11 mouse cellular contexts compared by ENCODE assay signal in the genomic region with DNA sequence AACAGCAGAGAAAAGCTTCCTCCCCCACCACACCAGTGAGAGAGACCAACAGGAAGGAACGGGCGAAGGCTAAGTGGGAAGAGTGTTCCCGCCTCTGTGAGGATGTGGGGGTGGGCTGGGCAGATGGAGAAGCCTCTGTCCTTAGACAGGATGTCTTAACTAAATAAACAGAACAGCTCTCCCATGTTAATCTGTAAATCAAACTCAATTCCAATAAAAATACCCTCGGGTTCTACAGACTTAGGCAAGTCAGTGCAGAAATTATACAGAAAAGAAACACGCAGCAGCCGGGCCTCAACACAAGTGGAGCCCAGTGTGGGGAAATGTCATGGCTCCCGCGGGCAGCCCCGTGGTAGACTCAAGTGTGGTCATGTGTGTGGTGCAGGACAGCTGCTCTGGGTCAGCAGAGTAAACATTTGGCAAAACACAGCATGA. TPM values are rescaled to one million over a fixed set of nuclear protein-coding genes. Genes with fewer than 3 reads are reported as not detected.
DNase-seq lines count a peak whose midpoint lies in the region; ATAC-seq and TF ChIP-seq lines count a peak whose summit lies in the region.
"Had no signal": no experiment of that assay in that cellular context is flagged by ENCODE, and none has a peak within 500 bp of the region (broad histone marks: within the 10 kb centered on the region; RNA-seq: fewer than 3 reads in every experiment).

No protein-coding gene starts in this region.

- H3K36me3 ChIP-seq in intestine, embryonic 14.5 days (ENCODE audit: control insufficient read depth, insufficient read depth, low read length): no peaks in the 10 kb centered on the region
- H3K36me3 ChIP-seq in intestine, postnatal 0 days (ENCODE audit: control insufficient read depth, insufficient read depth): no peaks in the 10 kb centered on the region
- H3K36me3 ChIP-seq in heart, embryonic 16.5 days (ENCODE audit: control insufficient read depth, insufficient read depth): no peaks in the 10 kb centered on the region
- H3K36me3 ChIP-seq in lung, embryonic 16.5 days (ENCODE audit: control insufficient read depth, insufficient read depth, low read length): no peaks in the 10 kb centered on the region
- H3K36me3 ChIP-seq: liver, embryonic 12.5 days had no signal

- no peak overlapping the region for H3K9ac ChIP-seq in intestine, embryonic 14.5 days (ENCODE audit: low read length)
- no peak overlapping the region for H3K9ac ChIP-seq in intestine, postnatal 0 days (ENCODE audit: low read depth, low read length)
- no peak overlapping the region for H3K9ac ChIP-seq in heart, embryonic 16.5 days (ENCODE audit: low read length)
- H3K9ac ChIP-seq in lung, embryonic 16.5 days (ENCODE audit: low read length): no peak overlapping the region
- H3K9ac ChIP-seq: liver, embryonic 12.5 days had no signal

- 0 out of 2 replicates have a peak, but pooled peaks have one; percentile 36 for ATAC-seq in intestine, embryonic 14.5 days (replicated peaks; ENCODE audit: low FRiP score, low TSS enrichment, low read depth)
- ATAC-seq in intestine, postnatal 0 days: no peak
- ATAC-seq in heart, embryonic 16.5 days (replicated peaks; ENCODE audit: extremely low read depth, insufficient read depth, low FRiP score): peak; percentile 69
- ATAC-seq in lung, embryonic 16.5 days (ENCODE audit: low read depth): peak; percentile 72
- ATAC-seq: liver, embryonic 12.5 days had no signal

- H3K4me2 ChIP-seq in intestine, embryonic 14.5 days (ENCODE audit: low read length): no peak overlapping the region
- H3K4me2 ChIP-seq in intestine, postnatal 0 days (replicated peaks; ENCODE audit: low read depth): no peak overlapping the region
- H3K4me2 ChIP-seq in heart, embryonic 16.5 days (ENCODE audit: low read depth, low read length): no peak overlapping the region
- no peak overlapping the region for H3K4me2 ChIP-seq in lung, embryonic 16.5 days (ENCODE audit: low read depth, low read length)
- H3K4me2 ChIP-seq: liver, embryonic 12.5 days had no signal

- H3K4me3 ChIP-seq in intestine, embryonic 14.5 days (ENCODE audit: low read depth, low read length): no peak overlapping the region
- no peak overlapping the region for H3K4me3 ChIP-seq in intestine, postnatal 0 days (ENCODE audit: low read depth, low read length)
- no peak overlapping the region for H3K4me3 ChIP-seq in heart, embryonic 16.5 days (ENCODE audit: low read length)
- no peak overlapping the region for H3K4me3 ChIP-seq in lung, embryonic 16.5 days (ENCODE audit: low read length)
- H3K4me3 ChIP-seq: gastrocnemius, adult 2 months; liver, embryonic 12.5 days had no signal

- H3K27ac ChIP-seq in intestine, embryonic 14.5 days (ENCODE audit: low read depth): peak overlapping the region; percentile 75
- no peak overlapping the region for H3K27ac ChIP-seq in intestine, postnatal 0 days (ENCODE audit: low read depth, low read length)
- H3K27ac ChIP-seq in heart, embryonic 16.5 days (ENCODE audit: low read length): peak overlapping the region; percentile 71
- H3K27ac ChIP-seq in lung, embryonic 16.5 days (ENCODE audit: low read length): peak overlapping the region; percentile 87
- H3K27ac ChIP-seq: gastrocnemius, adult 2 months; liver, embryonic 12.5 days had no signal

- no peaks in the 10 kb centered on the region for H3K27me3 ChIP-seq in intestine, embryonic 14.5 days (replicated peaks; ENCODE audit: control insufficient read depth, insufficient read depth, low read length)
- no peaks in the 10 kb centered on the region for H3K27me3 ChIP-seq in intestine, postnatal 0 days (replicated peaks; ENCODE audit: control insufficient read depth, insufficient read depth, low read length)
- no peaks in the 10 kb centered on the region for H3K27me3 ChIP-seq in heart, embryonic 16.5 days (ENCODE audit: control insufficient read depth, insufficient read depth, low read length)
- no peaks in the 10 kb centered on the region for H3K27me3 ChIP-seq in lung, embryonic 16.5 days (ENCODE audit: control insufficient read depth, insufficient read depth, low read depth, low read length)

- no peak for TF ChIP-seq CTCF in intestine, postnatal 0 days (IDR thresholded peaks at IDR 0.05; ENCODE audit: low read depth)

- DNase-seq in intestine, embryonic 14.5 days (ENCODE audit: low spot score): no peak
- peak; percentile 24 for DNase-seq in Muller cell, postnatal 12 days (ENCODE audit: inconsistent ontology term)
- no peak for DNase-seq in testis, postnatal 10 days (ENCODE audit: low spot score)
- DNase-seq in ovary, postnatal 10 days (ENCODE audit: low spot score): no peak
- no peak for DNase-seq in cerebellum, adult 11 months
- DNase-seq: cerebellum, adult 11-12 months; gastrocnemius, adult 2 months had no signal

- no peaks in the 10 kb centered on the region for H3K9me3 ChIP-seq in intestine, embryonic 14.5 days (ENCODE audit: control insufficient read depth, low read length)
- H3K9me3 ChIP-seq in intestine, postnatal 0 days (ENCODE audit: control insufficient read depth): no peaks in the 10 kb centered on the region
- no peaks in the 10 kb centered on the region for H3K9me3 ChIP-seq in heart, embryonic 16.5 days (replicated peaks; ENCODE audit: control insufficient read depth, low read length)
- H3K9me3 ChIP-seq in lung, embryonic 16.5 days (ENCODE audit: control insufficient read depth, low read length): no peaks in the 10 kb centered on the region
- H3K9me3 ChIP-seq: liver, embryonic 12.5 days had no signal

- WGBS in intestine, embryonic 14.5 days: 29% methylated on average over 9 of the region's 9 CpGs
- 49% methylated on average over 9 of the region's 9 CpGs for WGBS in intestine, postnatal 0 days
- 55% methylated on average over 9 of the region's 9 CpGs for WGBS in heart, embryonic 16.5 days
- WGBS in lung, embryonic 16.5 days: 30% methylated on average over 9 of the region's 9 CpGs

- peaks cover 9% of the 10 kb centered on the region for H3K4me1 ChIP-seq in intestine, embryonic 14.5 days (replicated peaks; ENCODE audit: control insufficient read depth, insufficient read depth, low read length)
- no peaks in the 10 kb centered on the region for H3K4me1 ChIP-seq in intestine, postnatal 0 days (replicated peaks; ENCODE audit: control insufficient read depth, insufficient read depth, low read length)
- no peaks in the 10 kb centered on the region for H3K4me1 ChIP-seq in heart, embryonic 16.5 days (ENCODE audit: control insufficient read depth, insufficient read depth, low read length)
- H3K4me1 ChIP-seq in lung, embryonic 16.5 days (replicated peaks; ENCODE audit: control insufficient read depth, insufficient read depth, low read length): peaks cover 5% of the 10 kb centered on the region; the same call in 1 of the 2 replicates

RNA-seq across cellular contexts. Expression of gene Sult5a1, which starts 7.4 kb away (rescaled TPM):
- 17.5 and 18.7 TPM in 2 replicates for polyA plus RNA-seq in intestine, embryonic 14.5 days (2014; fragmentation: Nextera tagmentation; extraction: Ambion mirVana)
- 3.4 and 3.5 TPM in 2 replicates for polyA plus RNA-seq in intestine, postnatal 0 days (2015; fragmentation: Nextera tagmentation; extraction: Ambion mirVana)
- polyA plus RNA-seq in heart, embryonic 16.5 days (2015; fragmentation: Nextera tagmentation; extraction: Ambion mirVana): 4.4 and 5.8 TPM in 2 replicates
- 21.2 and 24.7 TPM in 2 replicates for polyA plus RNA-seq in lung, embryonic 16.5 days (2015; fragmentation: Nextera tagmentation; extraction: Ambion mirVana)

RNA-seq across cellular contexts. Expression of gene Cpne7, which starts 33.6 kb away (rescaled TPM):
- polyA plus RNA-seq in intestine, embryonic 14.5 days (2014; fragmentation: Nextera tagmentation; extraction: Ambion mirVana): 0.70 and 0.85 TPM in 2 replicates
- 0.46 and 0.67 TPM in 2 replicates for polyA plus RNA-seq in intestine, postnatal 0 days (2015; fragmentation: Nextera tagmentation; extraction: Ambion mirVana)
- 0.20 and 0.35 TPM in 2 replicates for polyA plus RNA-seq in heart, embryonic 16.5 days (2015; fragmentation: Nextera tagmentation; extraction: Ambion mirVana)
- 0.73 and 0.83 TPM in 2 replicates for polyA plus RNA-seq in lung, embryonic 16.5 days (2015; fragmentation: Nextera tagmentation; extraction: Ambion mirVana)

RNA-seq across cellular contexts. Expression of gene Dpep1, which starts 35.3 kb away (rescaled TPM):
- polyA plus RNA-seq in intestine, embryonic 14.5 days (2014; fragmentation: Nextera tagmentation; extraction: Ambion mirVana): 0.28 and 1.3 TPM in 2 replicates
- 30.8 and 32.7 TPM in 2 replicates for polyA plus RNA-seq in intestine, postnatal 0 days (2015; fragmentation: Nextera tagmentation; extraction: Ambion mirVana)
- 10.3 and 10.4 TPM in 2 replicates for polyA plus RNA-seq in heart, embryonic 16.5 days (2015; fragmentation: Nextera tagmentation; extraction: Ambion mirVana)
- 15.4 and 20.9 TPM in 2 replicates for polyA plus RNA-seq in lung, embryonic 16.5 days (2015; fragmentation: Nextera tagmentation; extraction: Ambion mirVana)

RNA-seq across cellular contexts. Expression of gene Rpl13, which starts 48.6 kb away (rescaled TPM):
- polyA plus RNA-seq in intestine, embryonic 14.5 days (2014; fragmentation: Nextera tagmentation; extraction: Ambion mirVana): 1,906 and 1,976 TPM in 2 replicates
- polyA plus RNA-seq in intestine, postnatal 0 days (2015; fragmentation: Nextera tagmentation; extraction: Ambion mirVana): 948 and 1,014 TPM in 2 replicates
- 676 and 829 TPM in 2 replicates for polyA plus RNA-seq in heart, embryonic 16.5 days (2015; fragmentation: Nextera tagmentation; extraction: Ambion mirVana)
- 1,316 and 1,484 TPM in 2 replicates for polyA plus RNA-seq in lung, embryonic 16.5 days (2015; fragmentation: Nextera tagmentation; extraction: Ambion mirVana)
